Mouse (Mus musculus): ENCODE data around the gene Plgrkt. TPM values are rescaled to one million over a fixed set of nuclear protein-coding genes. Genes with fewer than 3 reads are reported as not detected.

Gene Plgrkt
- total RNA-seq, 2 experiments from 2014 or later: 27.6 to 29.3 TPM

DNA sequence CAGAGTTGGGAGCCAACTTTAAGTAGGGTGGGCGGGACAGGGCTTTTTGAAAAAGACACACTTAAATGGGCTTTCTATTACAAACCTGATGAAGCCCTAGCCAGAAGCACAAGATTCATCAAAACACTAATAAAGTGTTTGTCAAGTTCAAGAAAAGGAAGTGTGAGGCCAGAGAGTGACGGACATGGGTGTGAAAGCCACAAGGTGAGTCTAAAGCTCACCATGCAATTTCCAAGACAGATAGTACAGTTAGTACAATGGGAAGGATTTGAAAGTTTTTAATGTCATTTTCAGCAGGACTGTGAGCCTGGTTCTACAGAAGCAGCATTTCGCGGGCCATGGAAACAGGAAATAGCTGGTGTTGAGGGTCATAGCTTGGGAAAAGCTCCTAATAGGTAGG is 32.6 kb upstream of the Plgrkt start:
- Histone ChIP-seq H3K27ac (no peak overlapping the region), H3K4me3 (no peak overlapping the region)
- no peak for DNase-seq (ENCODE audit: extremely low spot score in 1 of 2, low spot score in 2 of 2)
- no peak for TF ChIP-seq CTCF (IDR thresholded peaks at IDR 0.05)
- intact Hi-C loops (cut with DNase I): no loop called here

DNA sequence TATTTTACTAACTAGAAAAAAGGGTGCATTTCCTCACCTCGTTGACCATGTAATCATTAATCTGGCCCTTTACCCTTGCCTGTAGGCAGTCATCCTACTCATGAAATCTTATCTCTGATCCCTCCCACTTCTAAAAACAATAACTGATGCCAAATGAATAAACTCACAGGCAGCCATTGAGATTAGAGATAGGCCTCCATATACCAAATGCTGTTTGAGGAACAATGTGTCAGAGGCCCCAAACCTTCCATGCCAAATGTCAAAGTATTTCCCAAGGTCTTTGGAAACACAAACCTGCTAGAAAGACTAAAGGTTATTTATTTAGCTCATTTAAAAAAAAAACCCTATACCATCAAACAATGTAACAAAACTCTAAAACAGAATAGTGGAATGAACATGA is 29.2 kb upstream of the Plgrkt start:
- Histone ChIP-seq H3K27ac (no peak overlapping the region), H3K4me3 (no peak overlapping the region)
- intact Hi-C loops (cut with DNase I): no loop called here
- no peak for DNase-seq (ENCODE audit: extremely low spot score in 1 of 2, low spot score in 2 of 2)
- no peak for TF ChIP-seq CTCF (IDR thresholded peaks at IDR 0.05)

DNA sequence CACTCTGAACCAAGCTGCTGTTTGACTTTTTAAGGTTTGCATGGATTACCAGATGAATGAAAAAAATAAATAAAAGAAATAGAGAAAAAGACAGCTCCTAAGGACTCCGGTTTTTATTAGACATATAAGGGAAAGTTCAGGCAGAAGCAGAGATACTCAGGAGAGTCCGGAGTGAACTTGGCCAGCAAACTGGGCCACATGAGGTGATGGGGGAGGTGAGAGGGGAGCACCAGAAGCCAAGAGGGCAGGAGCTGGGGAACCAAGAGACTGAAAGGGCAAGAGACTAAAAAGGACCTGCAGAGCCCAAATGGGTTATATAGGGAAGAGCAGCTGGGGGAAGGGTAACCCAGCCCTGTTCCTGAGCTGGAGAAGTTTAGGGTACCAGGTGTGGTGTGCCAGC is 27.5 kb upstream of the Plgrkt start:
- intact Hi-C loops (cut with DNase I): no loop called here
- DNase-seq (ENCODE audit: extremely low spot score in 1 of 2, low spot score in 2 of 2): no peak
- no peak for TF ChIP-seq CTCF (IDR thresholded peaks at IDR 0.05)
- H3K27ac ChIP-seq: no peak overlapping the region
- no peak overlapping the region for H3K4me3 ChIP-seq

DNA sequence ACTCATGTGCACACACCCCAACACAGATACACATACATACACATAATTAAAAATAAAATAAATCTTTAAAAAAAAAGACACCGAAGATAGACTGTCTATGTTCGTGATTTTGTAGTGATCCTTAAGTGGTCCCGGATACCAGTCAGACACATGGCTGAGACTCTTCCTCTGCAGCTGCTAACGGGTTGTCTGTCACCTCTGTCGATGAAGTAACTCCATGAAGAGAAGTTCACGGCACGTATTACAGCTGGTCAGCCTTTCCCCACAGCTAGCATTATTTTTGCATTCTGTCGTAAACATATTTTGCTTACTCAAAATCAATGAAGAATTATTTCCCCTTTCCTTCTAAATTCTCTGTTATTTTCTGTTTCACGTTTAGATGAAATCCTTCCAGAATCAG is 26.1 kb upstream of the Plgrkt start:
- no peak overlapping the region for H3K27ac ChIP-seq
- DNase-seq (ENCODE audit: extremely low spot score in 1 of 2, low spot score in 2 of 2): no peak
- intact Hi-C loops (cut with DNase I): no loop called here
- no peak for TF ChIP-seq CTCF (IDR thresholded peaks at IDR 0.05)
- no peak overlapping the region for H3K4me3 ChIP-seq

DNA sequence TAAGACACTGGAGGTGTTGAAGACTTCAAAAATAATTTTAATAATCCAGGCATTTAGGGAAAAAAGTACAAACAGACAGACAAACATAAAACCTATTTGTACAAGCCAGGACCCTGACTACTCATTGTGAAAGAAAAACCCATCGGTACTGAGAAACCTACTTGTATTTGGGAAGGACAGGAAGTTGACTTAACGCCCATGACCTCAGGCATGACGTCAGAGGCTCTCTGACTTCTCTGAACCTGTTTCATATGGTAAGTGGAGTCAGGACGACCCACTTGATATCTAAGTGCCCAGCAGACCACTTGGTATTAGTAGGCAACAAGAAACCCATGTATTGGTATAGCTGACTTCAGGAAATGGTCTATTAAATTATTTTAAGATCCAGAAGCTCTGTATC is 24.1 kb upstream of the Plgrkt start:
- intact Hi-C loops (cut with DNase I): no loop called here
- no peak for TF ChIP-seq CTCF (IDR thresholded peaks at IDR 0.05)
- no peak overlapping the region for H3K4me3 ChIP-seq
- H3K27ac ChIP-seq: no peak overlapping the region
- no peak for DNase-seq (ENCODE audit: extremely low spot score in 1 of 2, low spot score in 2 of 2)

DNA sequence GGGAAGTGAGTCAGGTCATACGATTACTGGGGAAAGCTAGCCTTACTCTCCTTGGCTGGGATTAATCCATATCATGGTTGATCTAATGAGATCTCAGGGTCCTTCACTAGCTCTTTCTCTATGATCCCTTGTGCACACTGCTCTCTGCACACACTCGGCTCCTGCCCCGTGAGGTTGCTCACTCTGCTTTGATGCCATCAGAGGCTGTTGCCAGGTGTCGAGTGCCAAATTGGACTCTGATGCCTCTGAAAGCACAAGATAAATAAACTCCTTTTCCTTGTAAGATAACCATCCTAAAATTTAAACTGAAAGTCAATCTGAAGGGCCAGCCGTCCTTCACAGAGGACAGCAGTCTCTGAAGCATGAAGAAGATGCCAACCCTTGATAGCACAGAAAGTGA is 23.3 kb upstream of the Plgrkt start:
- intact Hi-C loops (cut with DNase I): no loop called here
- no peak for DNase-seq (ENCODE audit: extremely low spot score in 1 of 2, low spot score in 2 of 2)
- no peak overlapping the region for H3K27ac ChIP-seq

DNA sequence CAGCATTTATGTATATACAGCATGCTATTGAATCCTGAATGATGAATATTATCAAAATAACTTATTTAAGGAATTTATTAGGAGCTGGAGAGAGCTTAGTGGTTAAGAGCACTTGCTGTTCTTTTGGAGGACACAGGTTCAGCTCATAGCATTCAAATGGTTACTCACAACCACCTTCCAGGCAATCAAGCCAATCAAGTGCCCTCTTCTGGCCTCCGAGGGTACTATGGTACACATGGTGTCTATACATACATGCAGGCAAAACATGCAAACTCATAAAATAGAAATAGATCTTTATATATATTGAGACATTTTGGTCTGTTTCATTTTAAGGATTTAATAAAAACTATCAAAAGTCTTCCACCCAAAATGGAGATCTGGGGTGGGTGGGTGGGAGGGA is 21.6 kb upstream of the Plgrkt start:
- no peak overlapping the region for H3K4me3 ChIP-seq
- no peak overlapping the region for H3K27ac ChIP-seq
- intact Hi-C loops (cut with DNase I): no loop called here
- DNase-seq (ENCODE audit: extremely low spot score in 1 of 2, low spot score in 2 of 2): no peak
- TF ChIP-seq CTCF (IDR thresholded peaks at IDR 0.05): no peak

More for the DNA sequence above, 23.3 kb upstream of the Plgrkt start:
- TF ChIP-seq CTCF (IDR thresholded peaks at IDR 0.05): no peak
- no peak overlapping the region for H3K4me3 ChIP-seq

DNA sequence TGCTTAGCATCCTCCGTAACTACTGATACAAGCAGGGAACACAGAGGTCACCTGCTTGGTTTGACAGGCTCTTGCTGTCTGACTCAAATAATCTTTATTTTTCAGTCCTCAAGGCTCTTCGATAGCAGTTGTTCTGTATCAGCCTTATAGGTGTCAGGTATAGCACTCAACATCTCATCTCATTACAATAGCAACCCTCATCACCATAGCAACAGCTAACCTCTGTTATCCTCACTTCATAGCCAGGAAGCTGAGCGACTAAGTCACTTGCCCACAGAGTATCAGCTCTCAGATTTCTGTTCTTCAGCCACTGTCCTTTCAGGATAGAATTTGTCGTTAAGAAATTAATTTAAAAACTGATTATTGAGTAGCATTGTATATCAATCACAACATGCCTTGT is 18.6 kb upstream of the Plgrkt start:
- intact Hi-C loops (cut with DNase I): no loop called here
- TF ChIP-seq CTCF (IDR thresholded peaks at IDR 0.05): no peak
- no peak overlapping the region for H3K27ac ChIP-seq
- H3K4me3 ChIP-seq: no peak overlapping the region
- DNase-seq (ENCODE audit: extremely low spot score in 1 of 2, low spot score in 2 of 2): no peak

DNA sequence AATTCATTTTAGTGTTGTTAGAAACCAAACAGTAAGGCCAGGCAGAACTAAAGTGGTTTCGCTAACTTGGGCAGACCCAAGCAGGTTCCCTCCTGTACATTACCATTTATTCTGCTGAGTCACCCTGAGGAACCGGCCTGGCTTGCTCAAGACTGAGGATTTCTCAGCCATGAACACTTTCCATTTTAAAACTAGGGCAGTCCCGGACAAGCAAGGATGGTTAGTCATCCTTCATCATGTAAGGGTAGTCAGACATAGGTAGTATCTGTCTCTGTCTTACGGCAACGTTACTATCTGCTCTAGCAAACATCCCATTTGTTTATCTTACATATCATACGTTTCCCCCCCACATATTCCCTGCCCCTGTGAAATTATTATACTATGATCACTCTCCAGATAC is 17.8 kb upstream of the Plgrkt start:
- intact Hi-C loops (cut with DNase I): no loop called here
- no peak overlapping the region for H3K27ac ChIP-seq
- no peak for TF ChIP-seq CTCF (IDR thresholded peaks at IDR 0.05)
- no peak for DNase-seq (ENCODE audit: extremely low spot score in 1 of 2, low spot score in 2 of 2)
- H3K4me3 ChIP-seq: no peak overlapping the region

DNA sequence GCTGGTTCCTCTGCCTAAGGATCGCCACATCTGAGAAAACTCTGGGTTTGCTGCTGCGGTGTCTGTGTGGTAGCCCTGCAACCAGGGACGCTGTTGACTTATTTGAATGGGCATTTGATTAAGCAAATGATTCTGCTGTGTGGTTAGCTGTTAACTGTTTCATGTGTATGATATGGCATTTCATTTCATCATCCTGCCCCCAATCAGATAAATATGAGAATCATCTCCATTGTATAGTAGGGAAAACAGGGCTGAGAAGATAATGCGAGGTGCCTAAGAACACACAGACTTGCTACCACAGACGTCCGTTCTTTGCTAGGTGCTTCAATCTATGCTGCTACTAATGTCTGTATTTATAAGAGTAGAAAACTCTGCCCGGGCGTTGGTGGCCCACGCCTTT is 17.2 kb upstream of the Plgrkt start:
- DNase-seq (ENCODE audit: extremely low spot score in 1 of 2, low spot score in 2 of 2): no peak
- H3K4me3 ChIP-seq: no peak overlapping the region
- H3K27ac ChIP-seq: no peak overlapping the region
- intact Hi-C loops (cut with DNase I): no loop called here
- TF ChIP-seq CTCF (IDR thresholded peaks at IDR 0.05): no peak

DNA sequence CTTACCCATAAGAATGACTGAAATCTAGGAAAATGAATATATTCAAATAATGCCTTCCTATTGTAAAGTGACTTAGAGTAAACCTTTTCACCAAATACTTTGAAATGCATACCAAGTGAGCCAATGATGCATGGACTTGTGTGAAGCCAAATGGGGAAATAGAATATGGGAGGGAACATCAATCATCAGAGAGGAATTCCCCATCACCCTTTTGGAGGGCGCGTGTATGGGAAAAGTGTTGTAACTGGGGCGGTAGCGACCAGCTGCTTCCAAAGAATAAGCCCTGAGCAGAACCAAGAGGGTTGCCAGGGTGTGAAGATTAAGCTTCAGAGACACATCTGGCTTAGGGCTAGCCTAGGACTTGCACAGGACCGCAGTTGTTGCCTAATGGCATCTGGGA is 16.2 kb upstream of the Plgrkt start:
- no peak overlapping the region for H3K27ac ChIP-seq
- intact Hi-C loops (cut with DNase I): no loop called here
- no peak for TF ChIP-seq CTCF (IDR thresholded peaks at IDR 0.05)
- no peak overlapping the region for H3K4me3 ChIP-seq
- DNase-seq (ENCODE audit: extremely low spot score in 1 of 2, low spot score in 2 of 2): no peak

DNA sequence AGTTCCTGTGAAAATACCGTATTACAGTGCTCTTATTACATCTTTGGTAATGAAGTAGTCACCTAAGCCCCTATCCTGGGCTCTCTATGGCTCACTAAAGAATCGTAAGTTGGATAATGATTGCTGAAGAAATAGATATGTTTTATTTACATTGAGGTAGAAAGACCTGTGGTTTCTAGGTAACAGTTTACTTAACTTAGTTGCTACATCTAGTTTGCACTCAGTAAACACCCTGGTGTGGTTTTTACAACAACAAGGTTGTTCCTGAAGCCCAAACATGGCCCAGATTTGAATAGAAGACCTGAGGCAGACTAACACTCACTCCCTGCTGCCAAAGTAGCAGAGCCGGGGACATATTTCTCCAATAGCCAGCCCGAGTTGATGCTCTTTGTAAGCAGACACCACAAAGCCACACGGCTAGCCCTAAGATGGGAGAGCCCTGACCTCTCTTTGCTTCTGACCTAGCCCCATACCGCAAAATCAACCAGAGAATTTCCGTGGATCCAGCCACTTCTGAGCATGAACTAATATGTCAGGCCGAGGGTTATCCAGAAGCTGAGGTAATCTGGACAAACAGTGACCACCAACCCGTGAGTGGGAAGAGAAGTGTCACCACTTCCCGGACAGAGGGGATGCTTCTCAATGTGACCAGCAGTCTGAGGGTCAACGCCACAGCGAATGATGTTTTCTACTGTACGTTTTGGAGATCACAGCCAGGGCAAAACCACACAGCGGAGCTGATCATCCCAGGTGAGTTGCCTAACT is 12.8 kb upstream of the Plgrkt start:
- no peak overlapping the region for H3K4me3 ChIP-seq
- no peak for TF ChIP-seq CTCF (IDR thresholded peaks at IDR 0.05)
- DNase-seq (ENCODE audit: extremely low spot score in 1 of 2, low spot score in 2 of 2): no peak
- intact Hi-C loops (cut with DNase I): no loop called here
- no peak overlapping the region for H3K27ac ChIP-seq

DNA sequence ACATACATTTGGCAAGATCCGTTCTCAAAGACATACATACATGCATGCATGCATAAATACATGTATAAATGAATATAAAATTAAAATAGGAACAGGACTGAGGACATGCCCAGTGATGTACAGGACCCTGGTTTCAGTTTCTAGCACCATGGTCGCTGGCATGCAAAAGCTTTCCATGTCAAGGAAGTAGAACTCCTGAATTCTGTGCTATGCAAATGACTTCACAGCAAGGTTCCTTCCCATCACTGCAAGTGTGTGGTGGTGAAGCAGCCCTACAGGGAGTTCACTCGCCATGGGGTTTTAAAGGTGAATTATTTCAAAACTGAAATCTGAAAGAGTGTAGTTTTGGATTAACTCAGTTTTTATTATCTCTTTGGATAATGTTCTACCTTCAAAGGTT is 9.2 kb upstream of the Plgrkt start:
- intact Hi-C loops (cut with DNase I): no loop called here
- no peak for DNase-seq (ENCODE audit: extremely low spot score in 1 of 2, low spot score in 2 of 2)
- Histone ChIP-seq H3K4me3 (no peak overlapping the region), H3K27ac (no peak overlapping the region)
- TF ChIP-seq CTCF (IDR thresholded peaks at IDR 0.05): no peak
